Mouse (Mus musculus): Measurements from ENCODE around the gene Vsig2.
A peak's percentile ranks its signal among the peaks of the same experiment; 100 is the strongest.

Gene Vsig2

GRCm38 (mm10) chr9:37536851-37537250, 2.2 kb upstream of the Vsig2 start:
- no peak for DNase-seq

- DNase-seq, result no peak
Measured at GRCm38 (mm10) chr9:37537658-37538250, 1.3 kb upstream of the Vsig2 start.

- DNase-seq, result no peak
Measured at GRCm38 (mm10) chr9:37540226-37540625, 1.2 kb downstream of the Vsig2 start.

GRCm38 (mm10) chr9:37540701-37541575, 1.9 kb downstream of the Vsig2 start:
- no peak for DNase-seq

- DNase-seq, result no peak
Measured at GRCm38 (mm10) chr9:37541851-37542642, 3.0 kb downstream of the Vsig2 start.

- no peak for DNase-seq
Measured at GRCm38 (mm10) chr9:37543869-37544440, 4.9 kb downstream of the Vsig2 start.

GRCm38 (mm10) chr9:37544447-37545165, 5.6 kb downstream of the Vsig2 start:
- peak; percentile 84 for DNase-seq

GRCm38 (mm10) chr9:37545166-37545610, 6.1 kb downstream of the Vsig2 start:
- no peak for DNase-seq

GRCm38 (mm10) chr9:37545847-37546452, 6.9 kb downstream of the Vsig2 start:
- no peak for DNase-seq

- DNase-seq, result no peak
Measured at GRCm38 (mm10) chr9:37546889-37547288, 7.8 kb downstream of the Vsig2 start.

GRCm38 (mm10) chr9:37550435-37550834, 11.4 kb downstream of the Vsig2 start:
- no peak for DNase-seq

- DNase-seq, result no peak
Measured at GRCm38 (mm10) chr9:37551751-37552531, 12.9 kb downstream of the Vsig2 start.

GRCm38 (mm10) chr9:37552536-37553293, 13.7 kb downstream of the Vsig2 start, which contains the start of gene Nrgn:
Gene Nrgn, minus strand, starts transcription at chr9:37552904.
- DNase-seq, result peak; percentile 91

GRCm38 (mm10) chr9:37554279-37554678, 15.2 kb downstream of the Vsig2 start:
- DNase-seq, result no peak

- DNase-seq, result no peak
Measured at GRCm38 (mm10) chr9:37554838-37555748, 16.0 kb downstream of the Vsig2 start, which contains the start of gene Siae. Gene Siae, plus strand, starts transcription at chr9:37555698.

- no peak for DNase-seq
Measured at GRCm38 (mm10) chr9:37556366-37556765, 17.3 kb downstream of the Vsig2 start.

GRCm38 (mm10) chr9:37560617-37561016, 21.6 kb downstream of the Vsig2 start:
- DNase-seq, result no peak

GRCm38 (mm10) chr9:37563805-37564204, 24.8 kb downstream of the Vsig2 start:
- DNase-seq, result no peak

GRCm38 (mm10) chr9:37567019-37567418, 28.0 kb downstream of the Vsig2 start:
- no peak for DNase-seq

All from kidney, postnatal 10 days (tissue).